Mouse (Mus musculus): ENCODE results near the gene Ermp1. TPM values are rescaled to one million over a fixed set of nuclear protein-coding genes. Genes with fewer than 3 reads are reported as not detected.

Gene Ermp1
- polyA plus RNA-seq, 1 experiment from 2014 or later: 5.3 TPM

DNA sequence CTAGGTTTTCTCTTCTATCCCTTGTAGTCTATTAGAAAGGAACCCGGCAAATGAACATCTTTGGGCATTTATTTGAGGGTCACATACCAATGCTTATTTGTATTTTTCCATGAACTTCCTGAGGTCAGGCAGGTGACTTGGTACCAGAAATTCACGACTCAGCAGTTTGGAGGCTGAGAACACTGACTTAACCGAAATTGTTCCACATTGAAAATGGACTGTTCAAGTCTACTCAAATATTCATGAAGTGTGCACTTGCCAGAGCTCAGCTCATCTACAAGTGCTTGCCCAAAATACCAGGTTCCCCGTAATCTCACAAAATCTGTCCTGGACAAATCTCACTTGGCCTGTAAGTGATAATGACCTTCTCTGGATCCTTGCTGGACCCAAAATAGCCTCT lies 7.8 kb upstream of the Ermp1 start:
- H3K27me3 ChIP-seq (replicated peaks; ENCODE audit: control insufficient read depth, insufficient read depth, low read length): no peaks in the 10 kb centered on the region
- H3K4me1 ChIP-seq (ENCODE audit: control insufficient read depth, insufficient read depth, low read length): no peaks in the 10 kb centered on the region
- DNase-seq (ENCODE audit: low spot score) (no peak), ATAC-seq (no peak)
- no peak overlapping the region for H3K27ac ChIP-seq (ENCODE audit: low read depth, low read length)
- no peaks in the 10 kb centered on the region for H3K9me3 ChIP-seq (replicated peaks; ENCODE audit: control insufficient read depth, low read length)
- H3K36me3 ChIP-seq (ENCODE audit: control insufficient read depth, insufficient read depth, low read length): no peaks in the 10 kb centered on the region
- WGBS: 57% methylated on average over 4 of the region's 4 CpGs
- H3K4me2 ChIP-seq (ENCODE audit: low read length): no peak overlapping the region
- H3K4me3 ChIP-seq (ENCODE audit: low read depth, low read length): no peak overlapping the region
- H3K9ac ChIP-seq (ENCODE audit: low read length): no peak overlapping the region

DNA sequence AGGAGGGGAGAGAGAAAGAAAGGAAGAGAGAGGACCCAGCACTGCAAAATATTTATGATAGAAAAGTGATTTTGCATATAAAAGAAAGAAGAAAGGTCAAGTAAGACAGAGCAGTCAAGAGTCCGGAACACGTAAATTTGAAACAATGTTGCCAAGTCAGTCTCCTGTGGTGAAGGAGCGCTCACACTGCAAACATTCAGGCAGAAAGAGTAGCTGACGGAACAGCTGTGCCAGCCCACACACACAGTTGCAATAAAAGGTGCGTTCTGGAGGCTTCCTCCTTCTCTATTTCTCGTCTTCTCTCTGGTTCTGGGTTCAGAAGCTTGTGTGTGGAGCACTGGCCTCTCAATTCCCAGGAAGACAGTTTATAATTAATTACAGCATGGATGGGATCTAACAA lies 6.9 kb upstream of the Ermp1 start:
- H3K9ac ChIP-seq (ENCODE audit: low read length): no peak overlapping the region
- H3K9me3 ChIP-seq (replicated peaks; ENCODE audit: control insufficient read depth, low read length): no peaks in the 10 kb centered on the region
- WGBS: 55% methylated on average over 6 of the region's 6 CpGs
- no peaks in the 10 kb centered on the region for H3K27me3 ChIP-seq (replicated peaks; ENCODE audit: control insufficient read depth, insufficient read depth, low read length)
- no peak overlapping the region for H3K4me3 ChIP-seq (ENCODE audit: low read depth, low read length)
- H3K27ac ChIP-seq (ENCODE audit: low read depth, low read length): no peak overlapping the region
- no peak overlapping the region for H3K4me2 ChIP-seq (ENCODE audit: low read length)
- ATAC-seq (no peak), DNase-seq (ENCODE audit: low spot score) (no peak)
- H3K4me1 ChIP-seq (ENCODE audit: control insufficient read depth, insufficient read depth, low read length): no peaks in the 10 kb centered on the region
- no peaks in the 10 kb centered on the region for H3K36me3 ChIP-seq (ENCODE audit: control insufficient read depth, insufficient read depth, low read length)

DNA sequence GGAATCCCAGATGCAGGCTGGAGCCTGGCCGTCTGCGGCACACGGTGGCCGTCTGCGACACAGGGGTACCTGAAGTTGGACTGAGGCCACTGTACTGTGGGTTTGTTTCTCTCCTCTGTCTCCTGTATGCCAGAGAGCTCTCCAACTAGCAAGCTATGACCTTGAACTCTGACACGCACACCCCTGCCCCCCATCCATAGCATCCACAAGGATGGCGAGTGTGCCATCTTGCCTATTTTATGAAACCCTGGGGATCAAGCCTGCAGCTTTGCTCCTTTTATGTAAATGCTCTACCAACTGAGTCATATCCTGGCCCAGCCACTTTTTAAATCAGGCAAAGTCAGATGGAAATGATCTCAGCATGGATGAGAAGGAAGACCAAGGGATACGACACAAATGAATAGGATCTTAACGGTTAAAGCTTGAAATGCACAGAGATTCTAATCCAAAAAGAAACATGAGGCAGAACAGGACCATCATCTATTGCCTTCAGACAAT lies 5.6 kb upstream of the Ermp1 start:
- Histone ChIP-seq H3K27ac (ENCODE audit: low read depth, low read length) (no peak overlapping the region), H3K36me3 (ENCODE audit: control insufficient read depth, insufficient read depth, low read length) (no peaks in the 10 kb centered on the region), H3K27me3 (replicated peaks; ENCODE audit: control insufficient read depth, insufficient read depth, low read length) (no peaks in the 10 kb centered on the region), H3K4me2 (ENCODE audit: low read length) (no peak overlapping the region), H3K9me3 (replicated peaks; ENCODE audit: control insufficient read depth, low read length) (no peaks in the 10 kb centered on the region), H3K9ac (ENCODE audit: low read length) (no peak overlapping the region), H3K4me1 (ENCODE audit: control insufficient read depth, insufficient read depth, low read length) (no peaks in the 10 kb centered on the region), H3K4me3 (ENCODE audit: low read depth, low read length) (no peak overlapping the region)
- 86% methylated on average over 9 of the region's 9 CpGs for WGBS
- DNase-seq (ENCODE audit: low spot score): no peak
- no peak for ATAC-seq

DNA sequence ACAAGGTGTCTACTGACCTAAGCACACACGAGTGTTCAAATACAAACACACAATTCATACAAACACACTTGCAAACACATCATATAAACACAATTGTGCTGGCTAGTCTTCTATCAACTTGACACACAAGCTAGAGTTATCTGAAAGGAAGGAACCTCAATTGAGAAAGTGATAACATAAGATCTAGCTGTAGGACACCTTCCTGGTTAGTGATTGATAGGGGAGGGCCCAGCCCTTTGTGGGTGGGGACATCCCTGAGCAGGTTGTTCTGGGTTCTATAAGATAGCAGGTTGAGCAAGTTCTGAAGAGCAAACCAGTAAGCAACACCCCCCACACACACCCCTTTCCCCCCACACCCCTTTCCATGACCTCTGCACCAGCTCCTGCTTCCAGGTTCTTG lies 1.5 kb upstream of the Ermp1 start:
- H3K27ac ChIP-seq (ENCODE audit: low read depth, low read length): no peak overlapping the region
- ATAC-seq (no peak), DNase-seq (ENCODE audit: low spot score) (no peak)
- no peak overlapping the region for H3K4me2 ChIP-seq (ENCODE audit: low read length)
- no peaks in the 10 kb centered on the region for H3K4me1 ChIP-seq (ENCODE audit: control insufficient read depth, insufficient read depth, low read length)
- H3K36me3 ChIP-seq (ENCODE audit: control insufficient read depth, insufficient read depth, low read length): no peaks in the 10 kb centered on the region
- WGBS: 84% methylated on average over 1 of the region's 1 CpGs
- no peak overlapping the region for H3K4me3 ChIP-seq (ENCODE audit: low read depth, low read length)
- H3K9me3 ChIP-seq (replicated peaks; ENCODE audit: control insufficient read depth, low read length): no peaks in the 10 kb centered on the region
- no peak overlapping the region for H3K9ac ChIP-seq (ENCODE audit: low read length)
- no peaks in the 10 kb centered on the region for H3K27me3 ChIP-seq (replicated peaks; ENCODE audit: control insufficient read depth, insufficient read depth, low read length)

DNA sequence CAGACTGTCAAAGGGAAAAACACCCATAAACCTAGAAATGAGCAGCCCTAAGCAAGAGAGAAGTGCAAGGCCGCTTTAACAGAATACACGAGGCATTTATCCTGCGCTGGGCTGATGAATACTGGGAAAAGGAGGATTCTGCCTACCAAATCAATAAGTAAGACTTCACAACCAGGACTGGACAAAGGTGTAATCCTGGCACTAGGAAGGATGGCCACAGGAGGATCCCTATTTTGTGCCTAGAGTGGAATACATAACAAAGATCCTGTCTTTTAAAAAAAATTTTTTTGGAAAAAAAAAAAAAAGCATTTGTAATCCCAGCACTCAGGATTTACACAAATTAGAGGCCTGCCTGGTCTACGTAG lies 317 bp upstream of the Ermp1 start:
- H3K4me2 ChIP-seq (ENCODE audit: low read length): peak overlapping the region; percentile 61
- no peak for ATAC-seq
- no peak overlapping the region for H3K9ac ChIP-seq (ENCODE audit: low read length)
- no peaks in the 10 kb centered on the region for H3K36me3 ChIP-seq (ENCODE audit: control insufficient read depth, insufficient read depth, low read length)
- no peak overlapping the region for H3K27ac ChIP-seq (ENCODE audit: low read depth, low read length)
- 24% methylated on average over 4 of the region's 4 CpGs for WGBS
- no peaks in the 10 kb centered on the region for H3K4me1 ChIP-seq (ENCODE audit: control insufficient read depth, insufficient read depth, low read length)
- no peaks in the 10 kb centered on the region for H3K9me3 ChIP-seq (replicated peaks; ENCODE audit: control insufficient read depth, low read length)
- H3K4me3 ChIP-seq (ENCODE audit: low read depth, low read length): peak overlapping the region; percentile 75
- no peaks in the 10 kb centered on the region for H3K27me3 ChIP-seq (replicated peaks; ENCODE audit: control insufficient read depth, insufficient read depth, low read length)
- no peak for DNase-seq (ENCODE audit: low spot score)

DNA sequence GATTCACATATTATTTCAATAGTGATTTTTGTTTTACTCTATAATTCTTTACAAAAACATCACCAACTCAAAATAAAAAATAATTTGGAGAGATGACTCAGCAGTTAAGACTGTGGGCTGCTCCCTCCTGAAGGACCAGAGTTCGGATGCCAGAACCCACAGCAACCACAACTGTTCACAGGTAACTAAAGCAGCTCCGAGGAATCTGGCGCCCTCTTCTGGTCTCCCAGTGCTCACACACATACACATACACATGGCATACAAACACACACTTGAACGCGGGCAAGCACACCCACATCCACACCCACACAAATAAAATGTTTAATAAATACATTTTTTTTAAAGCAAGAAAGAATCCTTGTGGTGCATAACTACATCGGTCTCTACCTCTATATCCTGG lies 3.5 kb downstream of the Ermp1 start:
- Histone ChIP-seq H3K4me1 (ENCODE audit: control insufficient read depth, insufficient read depth, low read length) (no peaks in the 10 kb centered on the region), H3K4me2 (ENCODE audit: low read length) (no peak overlapping the region), H3K36me3 (ENCODE audit: control insufficient read depth, insufficient read depth, low read length) (no peaks in the 10 kb centered on the region), H3K27me3 (replicated peaks; ENCODE audit: control insufficient read depth, insufficient read depth, low read length) (no peaks in the 10 kb centered on the region), H3K4me3 (ENCODE audit: low read depth, low read length) (no peak overlapping the region), H3K27ac (ENCODE audit: low read depth, low read length) (no peak overlapping the region), H3K9ac (ENCODE audit: low read length) (no peak overlapping the region), H3K9me3 (replicated peaks; ENCODE audit: control insufficient read depth, low read length) (no peaks in the 10 kb centered on the region)
- 93% methylated on average over 6 of the region's 6 CpGs for WGBS
- DNase-seq (ENCODE audit: low spot score): no peak
- no peak for ATAC-seq

DNA sequence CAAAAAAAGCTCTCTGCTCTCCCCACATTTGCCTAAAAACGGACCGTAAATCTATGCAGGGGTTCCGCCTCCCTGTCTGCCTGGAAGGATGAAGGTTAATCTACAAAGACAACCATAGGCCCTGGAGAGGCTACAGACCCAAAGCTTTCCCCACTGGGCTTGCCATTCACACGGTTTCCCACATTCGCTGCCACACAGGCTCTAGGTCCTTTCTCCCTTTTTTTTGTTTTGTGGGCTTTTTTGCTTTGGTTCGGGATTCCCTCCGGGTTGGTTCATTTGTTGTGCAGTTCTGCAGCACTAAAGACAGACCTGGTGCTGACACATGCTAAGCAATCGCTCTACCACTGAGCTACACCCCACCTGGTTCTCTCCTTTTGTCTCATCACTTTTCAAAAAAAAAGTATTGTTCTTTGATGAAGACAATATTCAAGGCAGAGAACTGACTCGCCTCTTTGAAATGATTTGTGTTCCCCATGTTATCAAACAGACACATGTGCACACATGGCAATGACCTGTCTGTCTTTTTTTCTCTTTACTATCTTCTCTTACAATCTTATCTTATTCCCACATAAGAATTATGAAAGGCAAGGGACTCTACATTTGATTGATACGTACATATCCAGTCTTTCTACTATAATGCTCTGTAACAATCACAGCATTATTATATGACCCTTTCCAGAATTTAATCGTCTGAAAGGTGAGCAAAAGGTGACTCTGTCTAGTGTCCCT lies 4.9 kb downstream of the Ermp1 start:
- DNase-seq (ENCODE audit: low spot score): no peak
- no peak overlapping the region for H3K4me3 ChIP-seq (ENCODE audit: low read depth, low read length)
- no peak overlapping the region for H3K4me2 ChIP-seq (ENCODE audit: low read length)
- H3K27ac ChIP-seq (ENCODE audit: low read depth, low read length): no peak overlapping the region
- H3K9ac ChIP-seq (ENCODE audit: low read length): no peak overlapping the region
- WGBS: 80% methylated on average over 11 of the region's 11 CpGs
- no peaks in the 10 kb centered on the region for H3K36me3 ChIP-seq (ENCODE audit: control insufficient read depth, insufficient read depth, low read length)
- H3K9me3 ChIP-seq (replicated peaks; ENCODE audit: control insufficient read depth, low read length): no peaks in the 10 kb centered on the region
- no peaks in the 10 kb centered on the region for H3K27me3 ChIP-seq (replicated peaks; ENCODE audit: control insufficient read depth, insufficient read depth, low read length)
- no peaks in the 10 kb centered on the region for H3K4me1 ChIP-seq (ENCODE audit: control insufficient read depth, insufficient read depth, low read length)
- ATAC-seq: no peak

DNA sequence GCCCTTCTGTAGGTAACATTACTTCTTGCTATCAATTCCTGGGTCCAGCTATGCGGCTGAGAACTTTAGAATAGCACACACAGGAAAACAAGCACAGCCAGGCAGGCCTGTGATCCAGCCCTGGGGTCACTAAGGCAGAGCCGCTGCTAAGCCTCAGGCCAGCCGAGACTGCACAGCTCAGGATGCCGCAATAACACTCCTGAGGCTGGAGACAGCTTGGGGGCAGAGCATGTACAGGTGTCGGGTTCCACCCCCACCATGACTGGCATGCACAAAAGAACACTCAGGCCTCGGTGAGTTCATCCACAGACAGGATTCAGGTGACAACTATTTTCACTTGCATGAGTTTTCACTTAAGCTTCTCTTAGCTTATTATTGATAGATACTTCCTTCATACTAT lies 6.0 kb downstream of the Ermp1 start:
- ATAC-seq (no peak), DNase-seq (ENCODE audit: low spot score) (no peak)
- WGBS: 51% methylated on average over 6 of the region's 6 CpGs

GRCm38 (mm10) chr19:29641510-29641909 lies 6.7 kb downstream of the Ermp1 start:
- H3K36me3 ChIP-seq (ENCODE audit: control insufficient read depth, insufficient read depth, low read length): no peaks in the 10 kb centered on the region
- no peak overlapping the region for H3K4me2 ChIP-seq (ENCODE audit: low read length)
- H3K27ac ChIP-seq (ENCODE audit: low read depth, low read length): no peak overlapping the region
- ATAC-seq (no peak), DNase-seq (ENCODE audit: low spot score) (no peak)
- H3K9me3 ChIP-seq (replicated peaks; ENCODE audit: control insufficient read depth, low read length): no peaks in the 10 kb centered on the region
- H3K4me3 ChIP-seq (ENCODE audit: low read depth, low read length): no peak overlapping the region
- no peaks in the 10 kb centered on the region for H3K4me1 ChIP-seq (ENCODE audit: control insufficient read depth, insufficient read depth, low read length)
- no peaks in the 10 kb centered on the region for H3K27me3 ChIP-seq (replicated peaks; ENCODE audit: control insufficient read depth, insufficient read depth, low read length)
- WGBS: 41% methylated on average over 5 of the region's 5 CpGs
- no peak overlapping the region for H3K9ac ChIP-seq (ENCODE audit: low read length)

More for the DNA sequence above, 6.0 kb downstream of the Ermp1 start:
- Histone ChIP-seq H3K9ac (ENCODE audit: low read length) (no peak overlapping the region), H3K9me3 (replicated peaks; ENCODE audit: control insufficient read depth, low read length) (no peaks in the 10 kb centered on the region), H3K36me3 (ENCODE audit: control insufficient read depth, insufficient read depth, low read length) (no peaks in the 10 kb centered on the region), H3K27me3 (replicated peaks; ENCODE audit: control insufficient read depth, insufficient read depth, low read length) (no peaks in the 10 kb centered on the region), H3K4me2 (ENCODE audit: low read length) (no peak overlapping the region), H3K27ac (ENCODE audit: low read depth, low read length) (no peak overlapping the region), H3K4me3 (ENCODE audit: low read depth, low read length) (no peak overlapping the region), H3K4me1 (ENCODE audit: control insufficient read depth, insufficient read depth, low read length) (no peaks in the 10 kb centered on the region)

All from forebrain, embryonic 14.5 days (tissue).